In genomic region chr5:105618510-105618909, GRCm38 (mm10) we compare ENCODE assay signal across 24 mouse cellular contexts.
"Had no signal": no experiment of that assay in that cellular context is flagged by ENCODE, and none has a peak within 500 bp of the region (broad histone marks: within the 10 kb centered on the region; RNA-seq: fewer than 3 reads in every experiment).

No protein-coding gene starts in this region.

- H3K9me3 ChIP-seq: heart, embryonic 10.5 days; hindbrain, embryonic 10.5 days; hindbrain, embryonic 12.5 days; intestine, embryonic 15.5 days; limb, embryonic 10.5 days; limb, embryonic 12.5 days; liver, embryonic 13.5 days had no signal

- H3K9ac ChIP-seq: heart, embryonic 12.5 days; hindbrain, embryonic 12.5 days; hindbrain, embryonic 14.5 days; intestine, embryonic 15.5 days; limb, embryonic 12.5 days; liver, embryonic 13.5 days had no signal

- ATAC-seq: hindbrain, embryonic 16.5 days; inflammation-experienced regulatory T-cells, adult 6 months; intestine, embryonic 15.5 days; intestine, postnatal 0 days had no signal

- DNase-seq: gastrocnemius, postnatal 14 days; heart, adult 18-20 months; heart, postnatal 10 days; heart, postnatal 4 days; kidney, adult 18-20 months; kidney, adult 8-10 months; kidney, postnatal 10 days; kidney, postnatal 25 days; kidney, postnatal 4 days; liver; liver, embryonic 13.5 days had no signal

- H3K27ac ChIP-seq: heart, embryonic 10.5 days; hindbrain, embryonic 10.5 days; hindbrain, embryonic 12.5 days; hindbrain, embryonic 14.5 days; intestine, embryonic 15.5 days; layer of hippocampus, adult 2 months; limb, embryonic 10.5 days; limb, embryonic 12.5 days; liver, embryonic 13.5 days had no signal

- H3K4me2 ChIP-seq: heart, embryonic 12.5 days; hindbrain, embryonic 12.5 days; hindbrain, embryonic 14.5 days; intestine, embryonic 15.5 days; limb, embryonic 12.5 days; liver, embryonic 11.5 days; liver, embryonic 13.5 days had no signal

- H3K4me3 ChIP-seq: heart, embryonic 10.5 days; heart, embryonic 12.5 days; hindbrain, embryonic 10.5 days; hindbrain, embryonic 12.5 days; intestine, embryonic 15.5 days; layer of hippocampus, adult 2 months; limb, embryonic 10.5 days; limb, embryonic 12.5 days; liver, embryonic 13.5 days had no signal

- H3K27me3 ChIP-seq: heart, embryonic 12.5 days; hindbrain, embryonic 12.5 days; intestine, embryonic 15.5 days; limb, embryonic 12.5 days; liver, embryonic 13.5 days had no signal

- H3K4me1 ChIP-seq: limb, embryonic 12.5 days had no signal

- H3K36me3 ChIP-seq: heart, embryonic 10.5 days; heart, embryonic 12.5 days; hindbrain, embryonic 10.5 days; hindbrain, embryonic 12.5 days; intestine, embryonic 15.5 days; limb, embryonic 10.5 days; limb, embryonic 12.5 days; liver, embryonic 13.5 days had no signal
